Mouse (Mus musculus) CD4-positive helper T cell, adult 2 months (primary cell): ENCODE measurements around the gene Kif26b.

Experiments
- DNase-seq: peaks from one replicate; pipeline ENCODE4 v3.0.0-alpha.2; 2012; ENCODE audit warnings: low read depth, missing footprints, low spot score

Kif26b gene

DNA sequence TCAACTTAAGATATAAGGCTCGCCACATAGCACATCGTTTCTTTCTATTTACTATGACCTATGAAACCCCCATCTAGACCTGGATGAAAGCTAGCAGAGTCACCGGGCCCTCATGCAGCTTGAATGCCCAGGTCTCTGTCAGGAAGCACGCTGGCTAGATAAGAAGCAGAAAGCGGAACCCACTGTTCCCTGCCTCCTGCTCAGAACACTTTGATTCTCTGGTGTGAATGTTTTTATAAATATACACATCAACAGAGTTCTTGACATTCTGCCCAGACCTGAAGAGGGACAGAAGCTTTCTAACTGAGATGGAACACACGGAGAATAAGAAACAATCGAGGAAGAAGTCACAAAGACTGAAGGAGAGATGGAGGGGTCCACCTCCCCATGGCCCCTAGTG is 311.4 kb downstream of the Kif26b start:
- DNase-seq, result no peak

DNA sequence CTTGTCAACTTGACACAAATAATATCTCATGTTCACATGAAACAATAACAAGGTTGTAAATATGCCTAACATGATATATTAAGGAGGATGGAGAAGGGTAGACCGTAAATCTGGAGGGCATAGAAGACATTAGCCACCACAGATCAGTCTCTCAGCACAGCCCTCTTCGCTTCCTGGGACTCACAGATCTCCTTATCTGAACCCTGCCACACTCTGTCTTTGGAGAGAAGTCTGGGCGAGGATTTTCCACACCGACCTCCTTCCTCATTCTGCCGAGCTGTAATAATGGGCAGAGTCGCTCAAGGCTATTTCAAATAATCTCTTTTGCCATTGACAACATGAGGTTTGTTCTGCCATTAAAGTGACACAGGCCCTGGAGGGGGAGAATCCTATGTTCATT is 315.9 kb downstream of the Kif26b start:
- no peak for DNase-seq

DNA sequence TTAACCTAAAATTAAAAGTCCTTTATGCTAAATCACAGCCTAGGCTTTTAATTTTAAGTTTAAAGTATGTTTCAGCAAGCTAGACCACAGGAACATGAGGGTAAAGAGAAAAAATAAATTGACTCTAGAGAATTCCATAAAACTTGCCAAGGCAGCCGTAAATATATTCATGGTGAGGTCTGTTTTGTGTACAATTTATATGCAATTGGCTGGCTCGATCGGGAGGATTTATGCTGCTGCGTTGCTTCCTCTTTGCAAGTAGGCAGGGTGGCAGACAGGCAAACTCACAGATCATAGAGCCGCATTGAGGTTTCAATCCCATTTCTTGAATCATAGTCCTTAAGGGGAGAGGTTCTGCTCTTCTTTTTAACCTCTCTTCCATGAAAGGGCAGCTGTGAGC is 318.6 kb downstream of the Kif26b start:
- DNase-seq, result no peak

DNA sequence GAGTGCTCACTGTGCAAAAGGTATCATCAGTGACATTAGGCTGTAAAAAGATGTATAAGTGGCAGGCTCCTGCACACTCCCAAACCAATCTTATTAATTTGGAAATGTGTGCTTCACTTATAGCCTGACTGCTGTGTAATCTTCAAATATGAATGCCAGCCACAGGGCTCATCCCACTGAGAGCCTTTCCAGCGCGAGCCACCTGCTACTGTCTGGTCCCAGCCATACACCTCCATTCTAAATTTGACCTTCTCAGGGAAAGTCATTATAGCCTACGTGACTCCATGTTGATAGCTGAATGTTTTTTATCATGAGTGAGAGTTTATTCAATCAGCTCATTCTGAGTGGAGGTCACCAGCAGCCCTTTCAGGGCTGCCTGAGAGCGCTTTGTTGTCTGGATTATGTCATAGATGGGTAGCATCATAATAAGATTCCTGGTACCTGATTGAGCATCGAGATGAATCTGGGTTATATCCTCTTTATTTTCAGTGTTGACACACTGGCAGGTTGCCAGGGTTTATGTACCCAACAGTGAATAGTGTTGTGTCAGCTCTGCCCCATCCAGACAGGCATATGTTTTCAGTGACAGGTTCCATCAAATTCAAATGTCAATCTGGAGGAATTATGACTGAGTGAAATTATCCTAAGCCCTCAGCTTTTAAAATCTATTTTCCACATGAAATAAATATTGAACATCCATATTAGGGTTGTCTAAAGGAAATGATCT is 319.6 kb downstream of the Kif26b start:
- DNase-seq, result no peak

DNA sequence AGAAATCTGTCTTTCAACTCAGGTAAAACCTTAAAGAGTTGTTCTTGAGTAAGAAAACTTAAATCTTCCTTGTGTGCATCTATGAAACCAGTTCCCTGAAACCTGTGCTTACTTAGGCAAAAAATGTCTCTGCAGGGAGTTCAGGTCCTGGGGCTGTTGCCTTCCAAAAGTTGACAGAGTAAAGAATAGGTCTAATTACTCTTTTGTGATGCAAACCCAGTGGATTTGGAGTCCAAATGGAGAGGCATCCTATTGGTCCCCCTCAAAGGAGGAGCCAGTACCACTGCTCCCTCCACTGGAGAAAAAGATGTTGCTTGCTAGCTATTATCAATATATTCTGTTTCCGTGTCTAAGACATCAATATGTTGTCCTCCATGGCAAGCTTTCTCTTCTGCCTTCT is 321.6 kb downstream of the Kif26b start:
- DNase-seq, result no peak

DNA sequence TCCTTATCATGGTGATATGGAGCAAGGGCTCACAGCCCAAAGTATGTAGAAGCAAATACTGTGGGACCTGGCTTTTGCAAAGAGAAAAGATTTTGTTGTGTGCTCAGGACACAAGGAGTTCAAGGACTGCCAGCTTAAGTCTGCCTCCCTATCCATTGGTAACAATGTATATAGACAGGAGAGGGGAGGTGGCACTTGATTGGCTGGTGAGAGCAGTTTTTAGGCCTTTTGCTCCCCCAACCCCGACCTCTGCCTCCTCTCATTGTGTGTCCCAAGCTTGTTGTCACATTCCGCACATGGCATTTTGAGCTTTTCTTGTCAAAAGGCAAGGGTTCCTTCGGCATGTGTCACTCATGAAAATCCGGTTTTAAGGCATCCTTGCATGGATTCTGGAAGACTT is 326.0 kb downstream of the Kif26b start:
- DNase-seq, result no peak

DNA sequence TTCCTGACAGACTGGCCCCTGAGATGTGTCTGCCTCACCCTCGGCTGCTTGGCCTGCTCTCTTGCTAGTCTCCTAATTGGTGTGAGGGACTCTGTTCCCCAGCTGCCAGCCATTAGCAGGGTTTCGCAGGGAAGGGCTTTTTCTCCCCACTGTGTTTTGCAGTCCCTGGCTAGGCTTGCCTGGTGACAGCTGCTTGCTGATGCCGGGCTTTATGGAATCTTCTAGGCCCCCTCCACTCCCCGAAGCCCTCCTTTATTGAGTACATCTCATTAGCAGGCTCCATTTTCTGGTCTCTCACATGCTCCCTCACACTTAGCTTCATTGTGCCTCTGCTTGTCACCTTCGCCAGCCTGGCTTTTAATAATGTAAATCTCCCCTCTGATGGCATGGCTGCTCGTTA is 327.0 kb downstream of the Kif26b start:
- no peak for DNase-seq

DNA sequence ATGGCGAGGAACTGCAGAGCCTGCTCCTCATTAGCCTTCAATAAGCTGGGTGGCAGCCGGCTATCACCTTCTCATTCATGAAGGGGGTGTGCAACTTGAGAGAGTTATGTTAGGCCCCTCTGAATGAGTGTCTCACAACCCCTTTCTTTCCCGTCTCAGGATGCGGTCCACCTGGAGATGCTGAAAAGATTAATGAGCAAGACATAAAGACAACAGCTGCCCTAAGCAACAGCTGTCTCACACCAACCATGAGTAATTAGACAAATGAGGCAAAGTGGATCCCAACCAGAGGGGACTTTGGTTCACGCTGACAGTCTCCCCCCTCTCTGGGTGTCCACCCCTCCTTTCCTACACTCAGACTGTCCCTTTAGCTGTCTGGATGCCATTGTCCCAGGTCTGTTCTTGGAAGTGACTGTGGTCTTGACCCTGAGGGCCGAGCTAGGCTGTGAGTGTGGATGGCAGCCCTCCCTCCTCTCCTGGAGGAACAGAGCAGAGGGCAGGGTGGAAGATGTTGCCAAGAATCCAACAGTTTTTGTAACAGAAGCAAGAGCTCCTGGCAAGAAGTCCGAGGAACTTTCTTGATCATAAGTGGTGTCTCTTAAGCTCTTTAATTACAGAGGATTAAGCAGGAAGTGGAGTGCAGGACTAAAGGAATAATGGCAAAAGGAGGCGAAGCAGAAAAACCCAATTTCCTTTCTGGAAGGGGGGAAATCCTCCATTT is 331.9 kb downstream of the Kif26b start:
- DNase-seq, result no peak

DNA sequence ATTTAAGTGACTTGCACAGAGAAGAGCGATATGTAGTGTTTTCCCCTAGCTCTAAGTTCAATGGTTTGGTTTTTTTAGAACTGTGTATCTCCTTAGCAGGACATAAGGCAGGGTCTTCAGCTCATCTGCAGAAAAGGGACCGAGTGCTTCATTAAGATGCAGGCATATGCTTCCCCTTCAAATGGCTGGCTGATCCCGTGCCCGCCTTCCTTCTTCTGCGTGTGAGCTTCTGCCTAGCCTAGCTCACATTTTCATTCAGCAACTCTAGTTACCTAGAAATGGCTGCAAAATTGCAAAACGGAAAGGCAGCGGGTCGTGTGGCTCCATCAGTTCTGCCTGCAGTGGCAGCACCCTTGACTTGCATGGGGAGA is 332.5 kb downstream of the Kif26b start:
- DNase-seq, result no peak

DNA sequence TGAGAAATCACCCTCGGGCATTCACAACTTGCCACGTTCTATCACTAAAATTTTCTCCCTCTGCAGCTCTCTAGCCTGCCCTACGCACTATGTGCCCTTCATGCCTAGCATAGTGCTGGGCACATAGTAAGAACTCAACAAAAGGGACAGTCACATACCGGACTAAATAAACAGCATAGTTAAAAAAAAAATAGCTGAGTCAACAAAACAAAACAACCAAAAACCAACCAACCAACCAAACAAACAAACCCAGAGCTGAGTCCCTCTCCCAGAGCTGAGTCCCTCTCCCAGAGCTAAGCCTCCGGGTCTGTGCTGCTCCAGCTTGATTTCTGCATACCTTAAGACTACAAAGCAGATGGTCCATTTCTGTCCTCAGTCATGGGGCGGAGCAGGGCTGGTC is 334.8 kb downstream of the Kif26b start:
- no peak for DNase-seq

DNA sequence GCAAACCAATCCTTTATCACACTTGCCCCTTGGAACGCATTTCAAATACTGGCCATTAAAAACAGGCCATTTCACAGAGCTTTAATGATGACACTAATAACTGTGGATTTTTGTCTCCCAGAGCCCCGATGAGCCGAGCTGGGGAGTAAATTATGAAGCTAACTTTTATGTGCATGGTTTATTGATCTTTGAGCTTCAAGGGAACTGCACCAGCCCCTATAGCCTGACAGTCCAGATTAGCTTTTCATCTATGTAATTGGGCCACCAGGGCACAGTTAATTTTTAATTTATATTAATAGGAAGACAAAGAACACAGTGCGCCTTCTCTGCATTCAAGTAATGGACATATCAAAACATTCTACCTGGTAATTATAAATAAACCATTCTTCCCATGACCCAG is 335.4 kb downstream of the Kif26b start:
- no peak for DNase-seq

DNA sequence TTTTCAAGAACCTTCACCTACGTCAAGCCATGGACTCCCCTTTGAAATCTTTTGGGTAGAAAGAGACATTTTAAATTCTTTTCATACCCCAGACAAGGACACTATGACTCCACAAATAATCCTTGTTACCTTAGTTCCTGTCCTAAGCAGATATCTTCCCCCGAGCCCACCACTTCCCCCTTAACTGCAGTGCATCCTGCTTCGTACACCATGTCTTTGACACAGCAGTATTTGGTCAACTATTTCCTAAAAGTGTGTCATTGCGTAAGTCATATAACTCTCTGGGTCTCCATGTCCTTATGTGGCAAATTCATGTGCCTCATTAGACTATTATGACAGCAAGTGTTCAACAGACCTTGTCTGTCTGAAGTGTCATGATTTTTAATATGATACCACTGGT is 337.8 kb downstream of the Kif26b start:
- DNase-seq, result no peak

DNA sequence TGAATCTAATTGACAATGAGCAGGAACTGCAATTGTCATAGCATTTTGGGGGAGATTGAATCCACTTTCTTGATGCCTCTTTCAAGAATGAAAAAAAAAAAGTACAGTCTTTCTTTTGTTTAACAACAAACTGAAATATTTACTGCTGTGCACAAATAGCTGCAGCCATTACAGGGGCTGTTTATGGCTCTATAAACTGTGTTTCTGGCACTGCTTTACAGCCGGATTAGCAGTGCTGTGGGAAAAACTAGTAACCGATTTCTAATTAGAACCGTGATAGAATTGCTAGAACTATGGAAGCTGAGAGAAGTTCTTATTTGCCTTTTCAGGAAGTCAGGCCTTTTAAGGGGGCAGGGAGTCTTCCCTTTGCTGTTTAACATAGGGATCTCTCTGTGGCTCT is 342.1 kb downstream of the Kif26b start:
- DNase-seq, result no peak

DNA sequence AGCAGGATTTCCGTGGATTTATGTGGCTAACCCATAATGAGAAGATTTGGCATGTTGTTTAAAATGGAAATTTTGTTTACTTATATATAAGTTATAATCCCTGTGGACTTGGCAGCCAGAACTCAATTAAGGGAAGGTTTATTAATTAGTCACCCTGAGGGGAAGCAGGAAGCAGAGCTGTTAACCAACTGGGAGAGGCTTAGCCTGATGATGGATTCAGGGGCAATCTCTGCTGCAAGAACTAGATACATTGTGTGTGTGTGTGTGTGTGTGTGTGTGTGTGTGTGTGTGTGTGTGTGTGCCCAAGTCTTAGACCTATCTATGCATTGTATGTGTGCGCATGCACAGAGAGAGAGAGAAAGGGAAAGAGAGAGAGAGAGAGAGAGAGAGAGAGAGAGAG is 348.0 kb downstream of the Kif26b start:
- no peak for DNase-seq

DNA sequence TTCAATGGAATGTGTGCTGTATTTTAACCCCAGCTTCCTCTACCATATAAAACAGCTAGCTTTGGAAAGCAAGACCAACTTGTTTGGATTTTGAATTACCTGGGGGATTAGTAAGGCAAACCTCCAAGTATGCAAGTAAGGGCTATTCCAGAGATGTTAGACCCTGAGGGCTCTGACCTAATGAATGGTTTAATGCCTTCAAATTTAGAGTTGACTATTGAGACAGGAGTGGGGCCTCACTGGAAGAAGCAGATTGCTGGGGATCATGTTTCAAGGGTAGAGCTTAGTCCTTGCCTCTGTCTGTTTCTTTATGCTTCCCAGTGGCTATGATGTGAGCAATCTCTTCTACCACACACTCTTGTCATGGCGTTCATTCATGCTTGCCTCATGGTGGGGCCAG is 349.8 kb downstream of the Kif26b start:
- no peak for DNase-seq

DNA sequence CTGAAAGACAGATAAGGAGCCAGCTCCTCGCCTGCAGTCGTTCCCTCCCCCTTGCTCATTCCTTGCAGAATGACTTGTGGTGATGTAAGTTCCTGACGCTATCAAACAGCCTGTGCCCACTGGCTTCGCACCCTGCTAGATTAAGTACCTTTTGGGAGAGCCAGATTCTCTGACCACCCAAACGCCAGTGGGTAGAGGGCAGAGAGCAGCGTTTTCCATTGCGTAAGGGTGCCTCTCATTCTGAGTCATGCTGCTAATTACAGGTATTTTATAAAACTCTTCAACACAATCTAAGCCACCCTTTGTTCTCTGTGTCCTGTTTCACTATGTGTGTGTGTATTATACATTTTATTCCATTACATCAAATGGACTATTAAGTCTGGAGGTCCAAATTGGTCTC is 352.0 kb downstream of the Kif26b start:
- no peak for DNase-seq

DNA sequence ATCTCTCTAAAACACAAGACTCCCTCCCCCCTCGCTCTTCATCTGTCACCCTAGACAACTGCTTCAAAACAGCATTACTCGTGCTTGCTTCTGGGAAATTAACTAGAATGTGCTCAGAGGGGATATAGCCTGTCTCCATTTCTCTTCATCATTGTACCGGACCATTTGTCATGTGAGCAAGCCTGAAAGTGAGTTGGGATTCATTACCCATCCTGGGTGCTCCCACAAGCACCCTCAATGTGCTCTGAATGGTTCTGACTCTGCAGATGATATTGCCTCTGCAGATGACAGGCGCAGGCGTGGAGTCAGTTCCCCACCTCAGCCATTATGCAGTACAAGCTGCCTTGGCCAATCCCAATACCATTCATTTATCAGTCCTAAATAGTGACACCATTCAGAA is 357.7 kb downstream of the Kif26b start:
- DNase-seq, result no peak

DNA sequence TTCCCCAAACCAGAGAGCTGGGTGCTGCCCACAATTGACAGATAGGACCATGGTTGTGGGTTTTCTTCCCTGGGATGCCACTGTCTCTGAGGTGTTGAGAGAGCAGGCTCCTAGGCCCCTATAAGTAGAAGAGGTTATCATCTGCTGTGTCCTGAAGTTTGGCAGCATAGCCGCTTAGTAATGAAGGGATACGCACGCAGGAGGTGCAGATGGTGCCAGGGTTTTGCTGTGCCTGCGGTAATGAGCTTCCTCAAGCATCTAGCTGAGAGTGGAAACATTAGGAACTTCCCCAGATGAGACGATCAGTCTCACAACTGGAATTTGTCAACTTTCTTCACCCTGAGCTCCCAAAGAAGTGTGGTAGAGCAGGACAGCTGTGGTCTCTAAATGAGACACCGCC is 363.5 kb downstream of the Kif26b start:
- DNase-seq, result no peak

DNA sequence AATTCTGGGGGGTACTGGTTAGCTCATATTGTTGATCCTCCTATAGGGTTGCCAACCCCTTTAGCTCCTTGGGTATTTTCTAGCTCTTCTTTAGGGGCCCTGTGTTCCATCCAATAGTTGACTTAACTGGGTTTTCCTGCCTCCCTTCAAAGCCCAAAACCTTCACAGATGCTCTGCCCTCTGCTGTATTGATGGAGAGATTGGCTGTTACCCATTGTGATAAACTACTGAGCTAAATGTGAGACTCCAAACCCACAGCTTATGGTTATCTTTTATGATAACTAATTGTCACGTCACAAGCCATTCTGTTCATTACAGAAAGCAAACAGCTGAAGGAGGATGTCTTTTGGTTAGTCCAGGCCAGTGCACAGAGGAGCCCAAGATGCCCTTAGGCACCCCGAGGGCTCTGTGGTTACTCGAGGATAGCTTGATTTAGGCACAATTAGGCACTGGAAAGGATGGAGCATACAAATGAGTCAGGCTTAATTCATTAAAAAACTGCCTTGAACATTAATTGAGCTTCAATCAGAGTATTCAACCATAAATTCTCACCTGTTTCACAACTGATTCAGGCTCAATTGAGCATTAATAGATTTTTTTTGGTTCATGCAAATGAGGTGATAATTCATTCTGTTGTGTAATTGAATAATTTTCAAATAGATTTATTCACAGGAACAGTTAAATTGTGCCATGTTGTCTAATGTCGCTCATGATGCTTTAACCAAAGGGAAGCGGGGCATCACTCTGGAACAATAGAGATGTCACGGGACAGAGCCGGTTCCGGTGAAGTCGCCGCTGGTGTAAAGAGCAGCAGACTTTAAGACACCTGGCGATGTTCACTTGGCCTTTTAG is 364.5 kb downstream of the Kif26b start:
- DNase-seq, result no peak

DNA sequence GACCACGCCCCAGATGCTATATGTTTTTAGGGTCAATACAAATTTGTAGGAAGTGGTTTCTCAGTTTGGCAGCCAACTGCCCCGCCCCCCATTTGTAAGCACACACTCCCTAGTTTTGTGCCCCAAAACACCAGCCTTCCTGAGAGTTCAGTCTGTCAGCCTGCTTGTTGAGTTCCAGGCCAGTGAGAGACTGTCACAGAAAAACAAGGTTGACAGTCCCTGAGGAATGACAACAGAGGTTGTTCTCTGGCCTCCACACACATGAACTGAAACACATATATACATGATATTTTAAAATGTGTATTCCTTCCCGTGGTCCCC is 365.1 kb downstream of the Kif26b start:
- no peak for DNase-seq

DNA sequence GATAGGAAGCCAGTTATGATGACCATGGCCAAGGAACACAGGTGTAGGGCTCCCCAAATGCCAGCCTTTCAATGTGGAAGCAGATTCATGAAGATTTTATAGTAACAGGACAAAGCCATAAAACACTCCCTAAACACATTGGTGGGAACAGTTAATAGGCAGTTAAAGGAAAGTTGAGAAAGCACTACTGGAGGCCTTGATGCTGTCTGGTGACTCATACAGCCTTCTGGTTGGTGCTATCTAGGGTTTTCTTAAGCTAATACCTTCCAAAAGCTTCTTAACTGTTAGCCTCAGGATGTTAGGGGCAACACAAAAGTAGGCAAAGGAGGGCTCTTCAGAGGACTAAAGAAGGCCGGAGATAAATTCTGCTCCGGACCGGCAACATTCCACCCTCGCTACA is 366.7 kb downstream of the Kif26b start:
- no peak for DNase-seq

DNA sequence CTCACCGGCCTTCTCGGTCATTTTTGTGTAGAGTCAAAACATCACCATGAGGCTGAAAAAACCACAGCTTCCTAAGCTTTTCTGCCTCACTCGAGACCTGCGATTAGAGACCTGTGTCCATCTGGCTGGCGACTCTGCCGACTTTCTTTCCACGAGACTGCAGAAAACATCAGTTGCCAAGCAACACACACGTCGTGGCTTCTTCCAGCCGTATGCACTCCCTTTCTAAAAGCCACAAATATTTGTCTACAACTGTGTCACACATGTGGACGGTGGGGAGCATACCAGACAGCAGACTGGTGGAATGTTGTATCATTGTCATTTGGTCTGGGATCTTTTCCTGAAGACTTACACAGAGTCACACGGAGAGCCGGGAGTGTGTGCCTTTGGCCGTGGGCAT is 382.0 kb downstream of the Kif26b start:
- DNase-seq, result no peak
